ENCODE assay signal across 15 mouse cellular contexts in genomic region chr5:128579047-128579650, GRCm38 (mm10). TPM values are rescaled to one million over a fixed set of nuclear protein-coding genes. Genes with fewer than 3 reads are reported as not detected.
DNase-seq lines count a peak whose midpoint lies in the region; ATAC-seq and TF ChIP-seq lines count a peak whose summit lies in the region.
"Had no signal": no experiment of that assay in that cellular context is flagged by ENCODE, and none has a peak within 500 bp of the region (broad histone marks: within the 10 kb centered on the region; RNA-seq: fewer than 3 reads in every experiment).

No protein-coding gene starts in this region.

- H3K9me3 ChIP-seq in liver, postnatal 0 days (ENCODE audit: low read length): no peaks in the 10 kb centered on the region; the same call in 1 of the 2 replicates
- peaks cover 2% of the 10 kb centered on the region; the same call in 1 of the 2 replicates for H3K9me3 ChIP-seq in liver, embryonic 11.5 days (ENCODE audit: control insufficient read depth, low read length)
- no peaks in the 10 kb centered on the region for H3K9me3 ChIP-seq in hindbrain, embryonic 11.5 days (ENCODE audit: control insufficient read depth, low read length)
- H3K9me3 ChIP-seq in neural tube, embryonic 15.5 days (replicated peaks): no peaks in the 10 kb centered on the region
- H3K9me3 ChIP-seq: midbrain, embryonic 13.5 days had no signal

- 27% methylated on average over 9 of the region's 9 CpGs for WGBS in liver, postnatal 0 days (ENCODE audit: insufficient replicate concordance)
- 33% methylated on average over 9 of the region's 9 CpGs for WGBS in liver, embryonic 11.5 days
- WGBS in hindbrain, embryonic 11.5 days: 30% methylated on average over 9 of the region's 9 CpGs
- 42% methylated on average over 9 of the region's 9 CpGs for WGBS in neural tube, embryonic 15.5 days

- no peak for TF ChIP-seq CTCF in liver, postnatal 0 days (IDR thresholded peaks at IDR 0.05; ENCODE audit: low read depth)

- H3K4me1 ChIP-seq in liver, postnatal 0 days (ENCODE audit: insufficient read depth): no peaks in the 10 kb centered on the region
- peaks cover 2% of the 10 kb centered on the region; the same call in 1 of the 2 replicates for H3K4me1 ChIP-seq in liver, embryonic 11.5 days (replicated peaks; ENCODE audit: control insufficient read depth, insufficient read depth, low read length)
- peaks cover 6% of the 10 kb centered on the region for H3K4me1 ChIP-seq in hindbrain, embryonic 11.5 days (replicated peaks; ENCODE audit: control insufficient read depth, insufficient read depth, low read length)
- peaks cover 4% of the 10 kb centered on the region; the same call in 1 of the 2 replicates for H3K4me1 ChIP-seq in neural tube, embryonic 15.5 days

- TF ChIP-seq EP300 in liver, postnatal 0 days (IDR thresholded peaks at IDR 0.05; ENCODE audit: low read depth): no peak; the same call in 1 of the 2 replicates

- ATAC-seq in liver, postnatal 0 days: peak; percentile 93
- ATAC-seq in liver, embryonic 11.5 days (replicated peaks; ENCODE audit: low FRiP score): no peak
- no peak for ATAC-seq in hindbrain, embryonic 11.5 days (ENCODE audit: low FRiP score)
- ATAC-seq in neural tube, embryonic 15.5 days (ENCODE audit: low FRiP score): no peak
- ATAC-seq: CD4-positive, CD25-positive, alpha-beta regulatory T cell, adult 4 months; midbrain, embryonic 13.5 days had no signal

- no peak overlapping the region for H3K27ac ChIP-seq in liver, postnatal 0 days (ENCODE audit: low read depth)
- H3K27ac ChIP-seq in liver, embryonic 11.5 days (ENCODE audit: low read depth, low read length): no peak overlapping the region
- no peak overlapping the region for H3K27ac ChIP-seq in hindbrain, embryonic 11.5 days (ENCODE audit: low read depth, low read length)
- no peak overlapping the region for H3K27ac ChIP-seq in neural tube, embryonic 15.5 days (replicated peaks)
- H3K27ac ChIP-seq: forebrain, embryonic 12.5 days; midbrain, embryonic 13.5 days had no signal

- no peaks in the 10 kb centered on the region for H3K36me3 ChIP-seq in liver, postnatal 0 days (replicated peaks; ENCODE audit: insufficient read depth, low read length)
- no peaks in the 10 kb centered on the region for H3K36me3 ChIP-seq in liver, embryonic 11.5 days (ENCODE audit: control insufficient read depth, insufficient read depth, low read length)
- no peaks in the 10 kb centered on the region for H3K36me3 ChIP-seq in hindbrain, embryonic 11.5 days (ENCODE audit: control insufficient read depth, insufficient read depth, low read length)
- no peaks in the 10 kb centered on the region for H3K36me3 ChIP-seq in neural tube, embryonic 15.5 days
- H3K36me3 ChIP-seq: forebrain, embryonic 12.5 days had no signal

- H3K4me2 ChIP-seq in liver, postnatal 0 days (ENCODE audit: low read depth, low read length): no peak overlapping the region
- H3K4me2 ChIP-seq in liver, embryonic 11.5 days: no peak overlapping the region
- no peak overlapping the region for H3K4me2 ChIP-seq in hindbrain, embryonic 11.5 days (replicated peaks; ENCODE audit: low read depth, low read length)
- H3K4me2 ChIP-seq in neural tube, embryonic 15.5 days: no peak overlapping the region
- H3K4me2 ChIP-seq: forebrain, embryonic 12.5 days; midbrain, embryonic 13.5 days had no signal

- H3K4me3 ChIP-seq in liver, postnatal 0 days (ENCODE audit: low read depth, low read length): no peak overlapping the region
- no peak overlapping the region for H3K4me3 ChIP-seq in liver, embryonic 11.5 days (ENCODE audit: low read depth, low read length)
- no peak overlapping the region for H3K4me3 ChIP-seq in hindbrain, embryonic 11.5 days (ENCODE audit: low read depth, low read length)
- no peak overlapping the region for H3K4me3 ChIP-seq in neural tube, embryonic 15.5 days (replicated peaks)
- H3K4me3 ChIP-seq: forebrain, embryonic 12.5 days; midbrain, embryonic 13.5 days had no signal

- H3K9ac ChIP-seq in liver, postnatal 0 days (replicated peaks): no peak overlapping the region
- H3K9ac ChIP-seq in liver, embryonic 11.5 days (ENCODE audit: low read depth, low read length): no peak overlapping the region
- H3K9ac ChIP-seq in hindbrain, embryonic 11.5 days (ENCODE audit: low read depth, low read length): no peak overlapping the region
- no peak overlapping the region for H3K9ac ChIP-seq in neural tube, embryonic 15.5 days (replicated peaks)
- H3K9ac ChIP-seq: forebrain, embryonic 12.5 days; midbrain, embryonic 13.5 days had no signal

- DNase-seq in liver, postnatal 0 days: peak; percentile 55
- DNase-seq in liver, embryonic 11.5 days (ENCODE audit: low spot score): no peak
- peak; percentile 53 for DNase-seq in adrenal gland, postnatal 10 days
- peak; percentile 33 for DNase-seq in lung, postnatal 10 days
- DNase-seq in urinary bladder, postnatal 25 days (ENCODE audit: low spot score): peak; percentile 71
- no peak for DNase-seq in frontal cortex, adult 2 months (ENCODE audit: extremely low spot score in 1 of 2, low spot score in 1 of 2)
- DNase-seq in hindbrain, embryonic 11.5 days (ENCODE audit: low spot score): no peak
- DNase-seq: cerebellum, postnatal 10 days had no signal

- H3K27me3 ChIP-seq in liver, postnatal 0 days (ENCODE audit: insufficient read depth, low read length): no peaks in the 10 kb centered on the region
- H3K27me3 ChIP-seq in liver, embryonic 11.5 days (replicated peaks; ENCODE audit: control insufficient read depth, insufficient read depth, low read length): no peaks in the 10 kb centered on the region
- no peaks in the 10 kb centered on the region for H3K27me3 ChIP-seq in hindbrain, embryonic 11.5 days (ENCODE audit: control insufficient read depth, insufficient read depth, low read length)
- no peaks in the 10 kb centered on the region for H3K27me3 ChIP-seq in neural tube, embryonic 15.5 days (replicated peaks)

RNA-seq across cellular contexts. Expression of gene Fzd10, which starts 21.5 kb away (rescaled TPM):
- polyA plus RNA-seq in liver, postnatal 0 days (2015; fragmentation: Nextera tagmentation; extraction: Ambion mirVana): 0.04 TPM in 1 of 2 replicates, not detected in the other
- 0.44 TPM in 2 replicates for polyA plus RNA-seq in liver, embryonic 11.5 days (2014; fragmentation: Nextera tagmentation; extraction: Ambion mirVana)
- 1 to 10 TPM in 1 of 2 experiments, under 1 TPM in 1; 0.51 to 2.2 TPM for total RNA-seq in adrenal gland, postnatal 10 days (2021)
- polyA plus RNA-seq in frontal cortex, adult 2 months (2012; rRNA removed): 1.3 and 1.8 TPM in 2 replicates
- polyA plus RNA-seq in hindbrain, embryonic 11.5 days (2014; fragmentation: Nextera tagmentation; extraction: Ambion mirVana): 17.8 and 19.3 TPM in 2 replicates
- 2.1 and 2.3 TPM in 2 replicates for polyA plus RNA-seq in neural tube, embryonic 15.5 days (2015; fragmentation: Nextera tagmentation; extraction: Ambion mirVana)
- total RNA-seq: granulocyte monocyte progenitor cell, adult 5-6 weeks; hematopoietic stem cell, adult 5-6 weeks; neutrophil, adult 5-6 weeks had no signal
- polyA plus RNA-seq: CD4-positive, CD25-positive, alpha-beta regulatory T cell, adult 4 months had no signal

Comparison
In these comparisons a context has a peak if more than half of its experiments do, and no peak if none do; other contexts are left out.
1. DNase-seq: peak in liver, postnatal 0 days (single experiment), adrenal gland, postnatal 10 days (single experiment), lung, postnatal 10 days (single experiment) and urinary bladder, postnatal 25 days (single experiment); none in liver, embryonic 11.5 days (single experiment), frontal cortex, adult 2 months (0 of 2) and hindbrain, embryonic 11.5 days (single experiment).